8 mouse cellular contexts compared by ENCODE assay signal in the genomic region with DNA sequence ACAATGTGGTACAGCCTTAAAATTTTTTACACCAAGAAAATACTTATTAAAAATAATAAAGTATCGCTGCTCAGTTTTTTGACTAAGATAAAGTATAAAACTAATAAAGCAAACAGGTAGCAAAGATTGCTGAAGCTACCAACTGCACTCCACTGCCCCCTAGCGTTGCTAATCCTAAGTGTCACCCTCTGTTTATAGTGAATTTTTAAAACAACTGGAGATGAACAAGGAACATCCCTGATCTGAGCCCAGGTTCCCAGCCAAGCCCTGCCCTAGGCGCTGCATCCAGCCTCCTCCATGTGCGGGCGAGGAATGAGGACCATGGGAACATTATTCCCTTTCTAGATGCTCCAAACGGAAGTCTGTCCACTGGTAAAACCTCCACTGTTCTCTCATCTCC. TPM values are rescaled to one million over a fixed set of nuclear protein-coding genes. Genes with fewer than 3 reads are reported as not detected.
DNase-seq lines count a peak whose midpoint lies in the region; ATAC-seq and TF ChIP-seq lines count a peak whose summit lies in the region.
"Had no signal": no experiment of that assay in that cellular context is flagged by ENCODE, and none has a peak within 500 bp of the region (broad histone marks: within the 10 kb centered on the region; RNA-seq: fewer than 3 reads in every experiment).

No protein-coding gene starts in this region.

- no peak overlapping the region for H3K4me2 ChIP-seq in intestine, embryonic 14.5 days (ENCODE audit: low read length)
- no peak overlapping the region for H3K4me2 ChIP-seq in intestine, embryonic 16.5 days (ENCODE audit: low read depth, low read length)
- no peak overlapping the region for H3K4me2 ChIP-seq in embryonic facial prominence, embryonic 11.5 days (ENCODE audit: low read depth, low read length)
- H3K4me2 ChIP-seq: liver, embryonic 15.5 days had no signal

- H3K4me1 ChIP-seq in intestine, embryonic 14.5 days (replicated peaks; ENCODE audit: control insufficient read depth, insufficient read depth, low read length): 0 out of 2 replicates have a peak, but pooled peaks cover 3% of the 10 kb centered on the region
- peaks cover 5% of the 10 kb centered on the region; the same call in 1 of the 2 replicates for H3K4me1 ChIP-seq in intestine, embryonic 16.5 days (ENCODE audit: control insufficient read depth, insufficient read depth, low read length)
- no peaks in the 10 kb centered on the region for H3K4me1 ChIP-seq in embryonic facial prominence, embryonic 11.5 days (ENCODE audit: control insufficient read depth, insufficient read depth, low read length)
- H3K4me1 ChIP-seq: liver, embryonic 15.5 days had no signal

- TF ChIP-seq CTCF in C2C12 (IDR thresholded peaks at IDR 0.05; ENCODE audit: control insufficient read depth, insufficient read depth, insufficient read length): peak; percentile 34

- H3K4me3 ChIP-seq in intestine, embryonic 14.5 days (ENCODE audit: low read depth, low read length): no peak overlapping the region
- no peak overlapping the region for H3K4me3 ChIP-seq in intestine, embryonic 16.5 days (ENCODE audit: low read length)
- no peak overlapping the region for H3K4me3 ChIP-seq in C2C12 (ENCODE audit: insufficient read depth, poor library complexity, severe bottlenecking)
- no peak overlapping the region for H3K4me3 ChIP-seq in embryonic facial prominence, embryonic 11.5 days (ENCODE audit: low read depth, low read length)
- H3K4me3 ChIP-seq: liver, embryonic 15.5 days had no signal

- peak; percentile 72 for DNase-seq in intestine, embryonic 14.5 days (ENCODE audit: low spot score)
- DNase-seq in R1 (ENCODE audit: low read depth, low spot score): peak; percentile 45
- DNase-seq in embryonic facial prominence, embryonic 11.5 days (ENCODE audit: low spot score): peak; percentile 75
- DNase-seq in layer of hippocampus, postnatal 36 days: peak; percentile 11 to 34

- no peaks in the 10 kb centered on the region for H3K27me3 ChIP-seq in intestine, embryonic 14.5 days (replicated peaks; ENCODE audit: control insufficient read depth, insufficient read depth, low read length)
- no peaks in the 10 kb centered on the region for H3K27me3 ChIP-seq in intestine, embryonic 16.5 days (replicated peaks; ENCODE audit: control insufficient read depth, insufficient read depth, low read length)
- no peaks in the 10 kb centered on the region for H3K27me3 ChIP-seq in C2C12 (ENCODE audit: control insufficient read depth, insufficient read depth, insufficient read length)
- H3K27me3 ChIP-seq in embryonic facial prominence, embryonic 11.5 days (ENCODE audit: control insufficient read depth, insufficient read depth, low read length): no peaks in the 10 kb centered on the region
- H3K27me3 ChIP-seq: liver, embryonic 15.5 days had no signal

- WGBS in intestine, embryonic 14.5 days: 64% methylated on average over 6 of the region's 6 CpGs
- 73% methylated on average over 6 of the region's 6 CpGs for WGBS in intestine, embryonic 16.5 days
- WGBS in embryonic facial prominence, embryonic 11.5 days: 58% methylated on average over 6 of the region's 6 CpGs

- H3K9ac ChIP-seq in intestine, embryonic 14.5 days (ENCODE audit: low read length): no peak overlapping the region
- no peak overlapping the region for H3K9ac ChIP-seq in intestine, embryonic 16.5 days (ENCODE audit: low read depth, low read length)
- no peak overlapping the region for H3K9ac ChIP-seq in embryonic facial prominence, embryonic 11.5 days (replicated peaks; ENCODE audit: low read length)
- H3K9ac ChIP-seq: liver, embryonic 15.5 days had no signal

- no peak overlapping the region for H3K27ac ChIP-seq in intestine, embryonic 14.5 days (ENCODE audit: low read depth)
- H3K27ac ChIP-seq in intestine, embryonic 16.5 days (ENCODE audit: low read length): no peak overlapping the region
- H3K27ac ChIP-seq in embryonic facial prominence, embryonic 11.5 days (replicated peaks; ENCODE audit: low read depth, low read length): no peak overlapping the region
- H3K27ac ChIP-seq: liver, embryonic 15.5 days had no signal

- H3K79me2 ChIP-seq in C2C12 (ENCODE audit: control insufficient read depth, insufficient read depth): peaks cover 22% of the 10 kb centered on the region

- peaks cover 80% of the 10 kb centered on the region for H3K36me3 ChIP-seq in intestine, embryonic 14.5 days (ENCODE audit: control insufficient read depth, insufficient read depth, low read length)
- H3K36me3 ChIP-seq in intestine, embryonic 16.5 days (ENCODE audit: control insufficient read depth, insufficient read depth, low read length): peaks cover 18% of the 10 kb centered on the region
- H3K36me3 ChIP-seq in C2C12 (ENCODE audit: control insufficient read depth, insufficient read depth): peaks cover 87% of the 10 kb centered on the region
- H3K36me3 ChIP-seq in embryonic facial prominence, embryonic 11.5 days (replicated peaks; ENCODE audit: control insufficient read depth, insufficient read depth, low read depth, low read length): no peaks in the 10 kb centered on the region; the same call in 1 of the 2 replicates

- H3ac ChIP-seq in C2C12 (ENCODE audit: control insufficient read depth, insufficient read length, low read depth): no peak overlapping the region

- peaks cover 10% of the 10 kb centered on the region for H3K79me3 ChIP-seq in C2C12 (ENCODE audit: low read depth)

- no peaks in the 10 kb centered on the region for H3K9me3 ChIP-seq in intestine, embryonic 14.5 days (ENCODE audit: control insufficient read depth, low read length)
- H3K9me3 ChIP-seq in intestine, embryonic 16.5 days (ENCODE audit: control insufficient read depth, low read length): no peaks in the 10 kb centered on the region
- no peaks in the 10 kb centered on the region for H3K9me3 ChIP-seq in embryonic facial prominence, embryonic 11.5 days (replicated peaks; ENCODE audit: control insufficient read depth, low read length)
- H3K9me3 ChIP-seq: liver, embryonic 15.5 days had no signal

- ATAC-seq in intestine, embryonic 14.5 days (replicated peaks; ENCODE audit: low FRiP score, low TSS enrichment, low read depth): no peak
- no peak for ATAC-seq in intestine, embryonic 16.5 days
- no peak for ATAC-seq in embryonic facial prominence, embryonic 11.5 days (replicated peaks; ENCODE audit: insufficient number of reproducible peaks, low FRiP score, low TSS enrichment, low read depth)
- 0 out of 2 replicates have a peak, but pooled peaks have one; percentile 23 for ATAC-seq in neutrophil, adult 5-6 weeks (ENCODE audit: extremely low read depth, insufficient number of reproducible peaks, low FRiP score, poor library complexity, severe bottlenecking)

TF ChIP-seq in C2C12, 6 proteins besides CTCF, POLR2A, EP300 and RAD21:
- TF ChIP-seq MAX (IDR thresholded peaks at IDR 0.05): no peak
- no peak for TF ChIP-seq USF1 (IDR thresholded peaks at IDR 0.05; ENCODE audit: low read depth)
- TF ChIP-seq MYOG (IDR thresholded peaks at IDR 0.05; ENCODE audit: control insufficient read depth, extremely low read depth, insufficient read length): no peak
- no peak for TF ChIP-seq MYOD1 (IDR thresholded peaks at IDR 0.05; ENCODE audit: control insufficient read depth, insufficient read length, low read depth)
- TF ChIP-seq CEBPB (IDR thresholded peaks at IDR 0.05; ENCODE audit: low read depth): no peak
- no peak for TF ChIP-seq FOSL1 (IDR thresholded peaks at IDR 0.05; ENCODE audit: insufficient read depth, low read length, poor library complexity, severe bottlenecking)

RNA-seq across cellular contexts. Expression of gene Tm9sf3, which starts 19.2 kb away (rescaled TPM):
- 151 and 154 TPM in 2 replicates for polyA plus RNA-seq in intestine, embryonic 14.5 days (2014; fragmentation: Nextera tagmentation; extraction: Ambion mirVana)
- 130 and 138 TPM in 2 replicates for polyA plus RNA-seq in intestine, embryonic 16.5 days (2015; fragmentation: Nextera tagmentation; extraction: Ambion mirVana)
- polyA plus RNA-seq in C2C12 (2012; fragmentation: generic; extraction: Trizol): 49.5 TPM
- polyA plus RNA-seq in embryonic facial prominence, embryonic 11.5 days (2014; fragmentation: Nextera tagmentation; extraction: Ambion mirVana): 171 and 174 TPM in 2 replicates
- 100 to 1,000 TPM; 121 to 128 TPM for total RNA-seq in layer of hippocampus, postnatal 36 days (2021)
- total RNA-seq in neutrophil, adult 5-6 weeks (2017): 202 and 206 TPM in 2 replicates

RNA-seq across cellular contexts. Expression of gene Tll2, which starts 37.9 kb away (rescaled TPM):
- not detected in 2 replicates for polyA plus RNA-seq in intestine, embryonic 14.5 days (2014; fragmentation: Nextera tagmentation; extraction: Ambion mirVana)
- polyA plus RNA-seq in intestine, embryonic 16.5 days (2015; fragmentation: Nextera tagmentation; extraction: Ambion mirVana): 0.06 and 0.10 TPM in 2 replicates
- polyA plus RNA-seq in C2C12 (2012; fragmentation: generic; extraction: Trizol): not detected
- 0.06 and 0.31 TPM in 2 replicates for polyA plus RNA-seq in embryonic facial prominence, embryonic 11.5 days (2014; fragmentation: Nextera tagmentation; extraction: Ambion mirVana)
- under 1 TPM; 0.58 to 0.85 TPM for total RNA-seq in layer of hippocampus, postnatal 36 days (2021)
- 0.35 TPM in 1 of 2 replicates, not detected in the other for total RNA-seq in neutrophil, adult 5-6 weeks (2017)
- polyA plus RNA-seq: liver, embryonic 15.5 days had no signal

Comparison
In these comparisons a context has a peak if more than half of its experiments do, and no peak if none do; other contexts are left out.
1. DNase-seq: peak in every context shown above with its lines; median percentile 75 in embryonic facial prominence, embryonic 11.5 days; 72 in intestine, embryonic 14.5 days; 45 in R1; 22 in layer of hippocampus, postnatal 36 days.